Mouse (Mus musculus): ENCODE results near the gene Abat. TPM values are rescaled to one million over a fixed set of nuclear protein-coding genes. Genes with fewer than 3 reads are reported as not detected.
A peak's percentile ranks its signal among the peaks of the same experiment; 100 is the strongest.

The Abat gene
- polyA plus RNA-seq, 1 experiment from 2014 or later, result 25.6 TPM

GRCm38 (mm10) chr16:8639466-8640191, 126.4 kb downstream of the Abat start:
- H3K9ac ChIP-seq (ENCODE audit: low read depth, low read length), result 0 out of 2 replicates have a peak overlapping the region, but pooled peaks have one; percentile 35
- H3K9me3 ChIP-seq (ENCODE audit: control insufficient read depth, low read length), result no peaks in the 10 kb centered on the region
- no peak overlapping the region for H3K27ac ChIP-seq (ENCODE audit: low read depth, low read length)
- whole genome bisulfite sequencing, result 59% methylated on average over 11 of the region's 11 CpGs
- peak overlapping the region; percentile 66 for H3K4me2 ChIP-seq
- H3K36me3 ChIP-seq (ENCODE audit: control insufficient read depth, insufficient read depth, low read length), result peaks cover 23% of the 10 kb centered on the region
- DNase-seq (ENCODE audit: low spot score) (no peak), ATAC-seq (replicated peaks; ENCODE audit: low FRiP score) (no peak)
- peaks cover 17% of the 10 kb centered on the region for H3K4me1 ChIP-seq (replicated peaks; ENCODE audit: control insufficient read depth, insufficient read depth, low read length)
- peak overlapping the region; percentile 88 for H3K4me3 ChIP-seq (ENCODE audit: low read depth, low read length)
- H3K27me3 ChIP-seq (replicated peaks; ENCODE audit: control insufficient read depth, insufficient read depth, low read length), result no peaks in the 10 kb centered on the region

GRCm38 (mm10) chr16:8643855-8644254, 130.6 kb downstream of the Abat start:
- Histone ChIP-seq H3K27me3 (replicated peaks; ENCODE audit: control insufficient read depth, insufficient read depth, low read length) (no peaks in the 10 kb centered on the region), H3K27ac (ENCODE audit: low read depth, low read length) (no peak overlapping the region), H3K4me1 (replicated peaks; ENCODE audit: control insufficient read depth, insufficient read depth, low read length) (peaks cover 8% of the 10 kb centered on the region), H3K9ac (ENCODE audit: low read depth, low read length) (no peak overlapping the region), H3K4me3 (ENCODE audit: low read depth, low read length) (no peak overlapping the region), H3K36me3 (ENCODE audit: control insufficient read depth, insufficient read depth, low read length) (peaks cover 33% of the 10 kb centered on the region), H3K4me2 (no peak overlapping the region), H3K9me3 (ENCODE audit: control insufficient read depth, low read length) (no peaks in the 10 kb centered on the region)
- ATAC-seq (replicated peaks; ENCODE audit: low FRiP score) (peak; percentile 74), DNase-seq (ENCODE audit: low spot score) (no peak)
- WGBS, result 63% methylated on average over 2 of the region's 2 CpGs

- no peak for ATAC-seq (replicated peaks; ENCODE audit: low FRiP score)
- 87% methylated on average over 6 of the region's 6 CpGs for WGBS
- H3K4me3 ChIP-seq (ENCODE audit: low read depth, low read length), result no peak overlapping the region
These were observed 132.3 kb downstream of the Abat start for GRCm38 (mm10) chr16:8645546-8645945.

GRCm38 (mm10) chr16:8650007-8650406, 136.8 kb downstream of the Abat start:
- WGBS, result 89% methylated on average over 3 of the region's 3 CpGs
- no peak for DNase-seq (ENCODE audit: low spot score)
- no peaks in the 10 kb centered on the region for H3K9me3 ChIP-seq (ENCODE audit: control insufficient read depth, low read length)
- H3K4me3 ChIP-seq (ENCODE audit: low read depth, low read length), result no peak overlapping the region
- H3K9ac ChIP-seq (ENCODE audit: low read depth, low read length), result no peak overlapping the region
- no peak overlapping the region for H3K27ac ChIP-seq (ENCODE audit: low read depth, low read length)
- no peaks in the 10 kb centered on the region; the same call in none of the 2 replicates for H3K4me1 ChIP-seq (replicated peaks; ENCODE audit: control insufficient read depth, insufficient read depth, low read length)
- no peak overlapping the region for H3K4me2 ChIP-seq
- peaks cover 44% of the 10 kb centered on the region for H3K36me3 ChIP-seq (ENCODE audit: control insufficient read depth, insufficient read depth, low read length)
- no peaks in the 10 kb centered on the region for H3K27me3 ChIP-seq (replicated peaks; ENCODE audit: control insufficient read depth, insufficient read depth, low read length)
- ATAC-seq (replicated peaks; ENCODE audit: low FRiP score), result no peak

More at GRCm38 (mm10) chr16:8645546-8645945, 132.3 kb downstream of the Abat start:
- Histone ChIP-seq H3K36me3 (ENCODE audit: control insufficient read depth, insufficient read depth, low read length) (peaks cover 35% of the 10 kb centered on the region), H3K27ac (ENCODE audit: low read depth, low read length) (no peak overlapping the region), H3K4me2 (no peak overlapping the region), H3K9ac (ENCODE audit: low read depth, low read length) (no peak overlapping the region), H3K4me1 (replicated peaks; ENCODE audit: control insufficient read depth, insufficient read depth, low read length) (no peaks in the 10 kb centered on the region), H3K9me3 (ENCODE audit: control insufficient read depth, low read length) (no peaks in the 10 kb centered on the region), H3K27me3 (replicated peaks; ENCODE audit: control insufficient read depth, insufficient read depth, low read length) (no peaks in the 10 kb centered on the region)
- DNase-seq (ENCODE audit: low spot score), result no peak

GRCm38 (mm10) chr16:8655108-8655507, 141.9 kb downstream of the Abat start:
- Histone ChIP-seq H3K4me1 (replicated peaks; ENCODE audit: control insufficient read depth, insufficient read depth, low read length) (no peaks in the 10 kb centered on the region; the same call in none of the 2 replicates), H3K36me3 (ENCODE audit: control insufficient read depth, insufficient read depth, low read length) (peaks cover 33% of the 10 kb centered on the region), H3K27me3 (replicated peaks; ENCODE audit: control insufficient read depth, insufficient read depth, low read length) (no peaks in the 10 kb centered on the region), H3K9ac (ENCODE audit: low read depth, low read length) (no peak overlapping the region), H3K4me2 (no peak overlapping the region), H3K27ac (ENCODE audit: low read depth, low read length) (no peak overlapping the region), H3K4me3 (ENCODE audit: low read depth, low read length) (no peak overlapping the region), H3K9me3 (ENCODE audit: control insufficient read depth, low read length) (no peaks in the 10 kb centered on the region)
- ATAC-seq (replicated peaks; ENCODE audit: low FRiP score) (no peak), DNase-seq (ENCODE audit: low spot score) (no peak)
- WGBS, result 86% methylated on average over 6 of the region's 6 CpGs

GRCm38 (mm10) chr16:8655599-8655998, 142.4 kb downstream of the Abat start:
- Histone ChIP-seq H3K9me3 (ENCODE audit: control insufficient read depth, low read length) (no peaks in the 10 kb centered on the region), H3K9ac (ENCODE audit: low read depth, low read length) (no peak overlapping the region), H3K36me3 (ENCODE audit: control insufficient read depth, insufficient read depth, low read length) (peaks cover 33% of the 10 kb centered on the region), H3K27ac (ENCODE audit: low read depth, low read length) (no peak overlapping the region), H3K4me2 (no peak overlapping the region), H3K4me3 (ENCODE audit: low read depth, low read length) (no peak overlapping the region), H3K27me3 (replicated peaks; ENCODE audit: control insufficient read depth, insufficient read depth, low read length) (no peaks in the 10 kb centered on the region), H3K4me1 (replicated peaks; ENCODE audit: control insufficient read depth, insufficient read depth, low read length) (no peaks in the 10 kb centered on the region; the same call in none of the 2 replicates)
- 74% methylated on average over 9 of the region's 9 CpGs for WGBS
- ATAC-seq (replicated peaks; ENCODE audit: low FRiP score) (peak; percentile 29; the same call in 1 of the 2 replicates), DNase-seq (ENCODE audit: low spot score) (no peak)

- WGBS, result 61% methylated on average over 2 of the region's 2 CpGs
These were observed 143.0 kb downstream of the Abat start for GRCm38 (mm10) chr16:8656256-8656655.

GRCm38 (mm10) chr16:8658349-8658748, 145.1 kb downstream of the Abat start:
- Histone ChIP-seq H3K27ac (ENCODE audit: low read depth, low read length) (no peak overlapping the region), H3K4me1 (replicated peaks; ENCODE audit: control insufficient read depth, insufficient read depth, low read length) (no peaks in the 10 kb centered on the region; the same call in none of the 2 replicates), H3K36me3 (ENCODE audit: control insufficient read depth, insufficient read depth, low read length) (peaks cover 19% of the 10 kb centered on the region), H3K4me2 (no peak overlapping the region), H3K9me3 (ENCODE audit: control insufficient read depth, low read length) (no peaks in the 10 kb centered on the region), H3K27me3 (replicated peaks; ENCODE audit: control insufficient read depth, insufficient read depth, low read length) (no peaks in the 10 kb centered on the region), H3K4me3 (ENCODE audit: low read depth, low read length) (no peak overlapping the region), H3K9ac (ENCODE audit: low read depth, low read length) (no peak overlapping the region)
- ATAC-seq (replicated peaks; ENCODE audit: low FRiP score) (no peak), DNase-seq (ENCODE audit: low spot score) (no peak)
- 82% methylated on average over 4 of the region's 4 CpGs for WGBS

More at GRCm38 (mm10) chr16:8656256-8656655, 143.0 kb downstream of the Abat start:
- Histone ChIP-seq H3K9me3 (ENCODE audit: control insufficient read depth, low read length) (no peaks in the 10 kb centered on the region), H3K27me3 (replicated peaks; ENCODE audit: control insufficient read depth, insufficient read depth, low read length) (no peaks in the 10 kb centered on the region), H3K9ac (ENCODE audit: low read depth, low read length) (no peak overlapping the region), H3K4me2 (no peak overlapping the region), H3K4me1 (replicated peaks; ENCODE audit: control insufficient read depth, insufficient read depth, low read length) (no peaks in the 10 kb centered on the region; the same call in none of the 2 replicates), H3K4me3 (ENCODE audit: low read depth, low read length) (no peak overlapping the region), H3K27ac (ENCODE audit: low read depth, low read length) (no peak overlapping the region), H3K36me3 (ENCODE audit: control insufficient read depth, insufficient read depth, low read length) (peaks cover 32% of the 10 kb centered on the region)
- DNase-seq (ENCODE audit: low spot score) (no peak), ATAC-seq (replicated peaks; ENCODE audit: low FRiP score) (no peak)

GRCm38 (mm10) chr16:8658764-8659163, 145.5 kb downstream of the Abat start:
- H3K36me3 ChIP-seq (ENCODE audit: control insufficient read depth, insufficient read depth, low read length), result peaks cover 21% of the 10 kb centered on the region
- 90% methylated on average over 4 of the region's 4 CpGs for WGBS
- ATAC-seq (replicated peaks; ENCODE audit: low FRiP score), result no peak

More at GRCm38 (mm10) chr16:8658764-8659163, 145.5 kb downstream of the Abat start:
- H3K4me2 ChIP-seq, result no peak overlapping the region
- no peak overlapping the region for H3K27ac ChIP-seq (ENCODE audit: low read depth, low read length)
- no peak overlapping the region for H3K9ac ChIP-seq (ENCODE audit: low read depth, low read length)
- no peaks in the 10 kb centered on the region for H3K9me3 ChIP-seq (ENCODE audit: control insufficient read depth, low read length)
- no peaks in the 10 kb centered on the region; the same call in none of the 2 replicates for H3K4me1 ChIP-seq (replicated peaks; ENCODE audit: control insufficient read depth, insufficient read depth, low read length)
- H3K27me3 ChIP-seq (replicated peaks; ENCODE audit: control insufficient read depth, insufficient read depth, low read length), result no peaks in the 10 kb centered on the region
- H3K4me3 ChIP-seq (ENCODE audit: low read depth, low read length), result no peak overlapping the region
- DNase-seq (ENCODE audit: low spot score), result no peak

Measured in liver, embryonic 11.5 days (tissue).